In genomic region chr15:97327500-97328081, GRCm38 (mm10) we compare ENCODE assay signal across 8 mouse cellular contexts.
A peak's percentile ranks its signal among the peaks of the same experiment; 100 is the strongest.
DNase-seq lines count a peak whose midpoint lies in the region; ATAC-seq and TF ChIP-seq lines count a peak whose summit lies in the region.

No protein-coding gene starts in this region.

- no peaks in the 10 kb centered on the region for H3K36me3 ChIP-seq in liver, embryonic 11.5 days (ENCODE audit: control insufficient read depth, insufficient read depth, low read length)
- H3K36me3 ChIP-seq in midbrain, embryonic 16.5 days (ENCODE audit: control insufficient read depth, insufficient read depth, low read length), result no peaks in the 10 kb centered on the region

- no peak for DNase-seq in gastrocnemius, adult 2 months
- DNase-seq in gastrocnemius, postnatal 25 days, result no peak
- peak; percentile 80 for DNase-seq in A20 (ENCODE audit: low read depth, low spot score)
- DNase-seq in adrenal gland, postnatal 14 days, result peak; percentile 53
- DNase-seq in liver, embryonic 11.5 days (ENCODE audit: low spot score), result peak; percentile 54
- DNase-seq in spleen, postnatal 36 days (ENCODE audit: low spot score in 2 of 2), result peak; percentile 19 to 50
- DNase-seq in urinary bladder, postnatal 25 days (ENCODE audit: low spot score), result no peak

- peaks cover 2% of the 10 kb centered on the region; the same call in 1 of the 2 replicates for H3K9me3 ChIP-seq in liver, embryonic 11.5 days (ENCODE audit: control insufficient read depth, low read length)
- no peaks in the 10 kb centered on the region for H3K9me3 ChIP-seq in midbrain, embryonic 16.5 days (replicated peaks; ENCODE audit: control insufficient read depth, low read length, poor library complexity, severe bottlenecking)

- H3K4me3 ChIP-seq in gastrocnemius, adult 2 months, result no peak overlapping the region
- H3K4me3 ChIP-seq in liver, embryonic 11.5 days (ENCODE audit: low read depth, low read length), result no peak overlapping the region
- no peak overlapping the region for H3K4me3 ChIP-seq in midbrain, embryonic 16.5 days (ENCODE audit: low read depth, low read length)

- no peak overlapping the region for H3K27ac ChIP-seq in gastrocnemius, adult 2 months
- no peak overlapping the region for H3K27ac ChIP-seq in liver, embryonic 11.5 days (ENCODE audit: low read depth, low read length)
- no peak overlapping the region for H3K27ac ChIP-seq in midbrain, embryonic 16.5 days (ENCODE audit: low read length)

- peak; percentile 64 for TF ChIP-seq CTCF in gastrocnemius, adult 2 months (IDR thresholded peaks at IDR 0.05)

- no peak overlapping the region for H3K9ac ChIP-seq in liver, embryonic 11.5 days (ENCODE audit: low read depth, low read length)
- H3K9ac ChIP-seq in midbrain, embryonic 16.5 days (ENCODE audit: low read depth, low read length), result no peak overlapping the region

- H3K4me1 ChIP-seq in liver, embryonic 11.5 days (replicated peaks; ENCODE audit: control insufficient read depth, insufficient read depth, low read length), result no peaks in the 10 kb centered on the region
- peaks cover 7% of the 10 kb centered on the region for H3K4me1 ChIP-seq in midbrain, embryonic 16.5 days (ENCODE audit: control insufficient read depth, insufficient read depth, low read length)

- WGBS in liver, embryonic 11.5 days, result 64% methylated on average over 18 of the region's 18 CpGs
- 68% methylated on average over 18 of the region's 18 CpGs for WGBS in midbrain, embryonic 16.5 days

- ATAC-seq in liver, embryonic 11.5 days (replicated peaks; ENCODE audit: low FRiP score), result no peak
- ATAC-seq in midbrain, embryonic 16.5 days, result no peak

- intact Hi-C loops in gastrocnemius, adult 2 months (cut with DNase I), result no loop called here

- no peaks in the 10 kb centered on the region for H3K27me3 ChIP-seq in liver, embryonic 11.5 days (replicated peaks; ENCODE audit: control insufficient read depth, insufficient read depth, low read length)
- no peaks in the 10 kb centered on the region for H3K27me3 ChIP-seq in midbrain, embryonic 16.5 days (ENCODE audit: control insufficient read depth, insufficient read depth, low read depth, low read length)

- H3K4me2 ChIP-seq in liver, embryonic 11.5 days, result no peak overlapping the region
- H3K4me2 ChIP-seq in midbrain, embryonic 16.5 days (ENCODE audit: low read length), result no peak overlapping the region

Comparison
In these comparisons a context has a peak if more than half of its experiments do, and no peak if none do; other contexts are left out.
1. DNase-seq: peak in A20 (single experiment), adrenal gland, postnatal 14 days (single experiment), liver, embryonic 11.5 days (single experiment) and spleen, postnatal 36 days (2 of 2); none in gastrocnemius, adult 2 months (single experiment), gastrocnemius, postnatal 25 days (single experiment) and urinary bladder, postnatal 25 days (single experiment).